Mouse (Mus musculus) midbrain, embryonic 15.5 days (tissue): ENCODE data around the gene Cpeb3. TPM values are rescaled to one million over a fixed set of nuclear protein-coding genes. Genes with fewer than 3 reads are reported as not detected.
A peak's percentile ranks its signal among the peaks of the same experiment; 100 is the strongest.

Source experiments
- ATAC-seq: fragments of 200-750 bp; cut with Nextera tagmentation; replicated peaks from 2 replicates; pipeline ENCODE4 v1.8.0; 2017; ENCODE audit warnings: moderate TSS enrichment
- H3K27ac ChIP-seq: fragments of 300-500 bp; sonication (generic); 2 replicates; pipeline ENCODE4 v1.5.1; 2015; ENCODE audit warnings: mild to moderate bottlenecking, inconsistent platforms
- H3K27me3 ChIP-seq: fragments of 300-500 bp; sonication (generic); replicated peaks from 2 replicates; pipeline ENCODE4 v1.6.1; 2015; ENCODE audit warnings: inconsistent platforms
- H3K36me3 ChIP-seq: fragments of 300-500 bp; sonication (generic); replicated peaks from 2 replicates; pipeline ENCODE4 v1.6.1; 2015; ENCODE audit warnings: inconsistent platforms
- H3K4me1 ChIP-seq: fragments of 300-500 bp; sonication (generic); 2 replicates; pipeline ENCODE4 v1.6.1; 2015; ENCODE audit warnings: inconsistent platforms
- H3K4me2 ChIP-seq: fragments of 300-500 bp; sonication (generic); 2 replicates; pipeline ENCODE4 v1.6.1; 2015; ENCODE audit warnings: inconsistent platforms, mild to moderate bottlenecking, moderate library complexity
- H3K4me3 ChIP-seq: fragments of 300-500 bp; sonication (generic); 2 replicates; pipeline ENCODE4 v1.5.1; 2015; ENCODE audit warnings: mild to moderate bottlenecking, inconsistent platforms
- H3K9ac ChIP-seq: fragments of 300-500 bp; sonication (generic); 2 replicates; pipeline ENCODE4 v1.6.1; 2015; ENCODE audit warnings: mild to moderate bottlenecking, inconsistent platforms
- H3K9me3 ChIP-seq: fragments of 300-500 bp; sonication (generic); 2 replicates; pipeline ENCODE4 v1.6.1; 2016; ENCODE audit warnings: inconsistent platforms
- WGBS: fragments of 180-500 bp; shearing (Covaris S2); methylation state at CpG from one replicate; pipeline ENCODE4 v1.1.7; 2015; ENCODE audit warnings: mixed read lengths; 5-methylcytosine and 5-hydroxymethylcytosine counted together
- polyA plus RNA-seq: library from polyadenylated mRNA; unstranded; fragments of >200 nt; fragmentation: Nextera tagmentation; extraction: Ambion mirVana; gene quantifications from 2 replicates; pipeline ENCODE4 v1.2.1, GENCODE M21; 2015

The Cpeb3 gene
- polyA plus RNA-seq, result 14.1 and 15.1 TPM in 2 replicates

- no peak for ATAC-seq
- Histone ChIP-seq H3K4me2 (peak within 1 kb of the TSS; percentile 84), H3K4me3 (peak within 1 kb of the TSS; percentile 91), H3K36me3 (peaks cover 8% of the 10 kb centered on the region), H3K4me1 (peaks cover 19% of the 10 kb centered on the region), H3K27ac (peak within 1 kb of the TSS; percentile 85), H3K9ac (peak within 1 kb of the TSS; percentile 96), H3K27me3 (no peaks in the 10 kb centered on the region), H3K9me3 (no peaks in the 10 kb centered on the region)
- 0% methylated on average over 15 of the region's 15 CpGs for WGBS
Observed at GRCm38 (mm10) chr19:37208176-37208755, at the start of gene Cpeb3. TSS of gene Cpeb3 (minus strand) at chr19:37208601.

GRCm38 (mm10) chr19:37255321-37255720, 46.9 kb upstream of the Cpeb3 start:
- Histone ChIP-seq H3K4me2 (no peak overlapping the region), H3K9me3 (no peaks in the 10 kb centered on the region), H3K36me3 (no peaks in the 10 kb centered on the region), H3K27me3 (no peaks in the 10 kb centered on the region), H3K27ac (no peak overlapping the region), H3K9ac (no peak overlapping the region), H3K4me3 (no peak overlapping the region), H3K4me1 (no peaks in the 10 kb centered on the region)
- no peak for ATAC-seq
- WGBS, result 91% methylated on average over 9 of the region's 9 CpGs

DNA sequence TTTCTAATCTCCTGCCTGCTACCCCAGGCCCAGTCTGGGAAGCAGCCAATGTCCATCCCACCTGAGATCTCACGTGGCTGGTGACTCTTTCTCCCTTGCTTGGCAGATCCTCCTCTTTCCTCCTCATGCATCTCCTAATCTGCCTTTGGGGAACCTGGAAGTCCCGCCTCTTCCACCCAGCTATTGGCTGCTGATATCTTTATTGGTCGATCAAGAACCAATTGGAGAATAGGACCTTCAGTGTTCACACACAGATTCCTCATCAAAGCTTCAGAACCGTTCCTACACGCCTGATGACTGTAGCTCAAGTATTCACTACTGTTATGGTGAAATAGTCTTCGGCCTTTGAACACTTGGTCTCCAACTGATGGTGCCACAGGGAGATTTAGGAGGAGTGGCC, 43.7 kb upstream of the Cpeb3 start:
- Histone ChIP-seq H3K4me3 (no peak overlapping the region), H3K36me3 (no peaks in the 10 kb centered on the region), H3K27ac (no peak overlapping the region), H3K4me1 (no peaks in the 10 kb centered on the region), H3K4me2 (no peak overlapping the region), H3K9me3 (no peaks in the 10 kb centered on the region), H3K27me3 (no peaks in the 10 kb centered on the region), H3K9ac (no peak overlapping the region)
- no peak for ATAC-seq
- WGBS, result 67% methylated on average over 6 of the region's 6 CpGs

- no peaks in the 10 kb centered on the region for H3K36me3 ChIP-seq
- no peak overlapping the region for H3K27ac ChIP-seq
- no peaks in the 10 kb centered on the region for H3K27me3 ChIP-seq
- ATAC-seq, result no peak
- no peak overlapping the region for H3K9ac ChIP-seq
- H3K4me2 ChIP-seq, result no peak overlapping the region
- no peak overlapping the region for H3K4me3 ChIP-seq
- H3K4me1 ChIP-seq, result no peaks in the 10 kb centered on the region
- WGBS, result 88% methylated on average over 3 of the region's 3 CpGs
- H3K9me3 ChIP-seq, result no peaks in the 10 kb centered on the region
Observed at GRCm38 (mm10) chr19:37248199-37248598, 39.8 kb upstream of the Cpeb3 start.

- Histone ChIP-seq H3K27me3 (no peaks in the 10 kb centered on the region), H3K4me1 (no peaks in the 10 kb centered on the region), H3K36me3 (no peaks in the 10 kb centered on the region), H3K4me3 (no peak overlapping the region), H3K9me3 (no peaks in the 10 kb centered on the region), H3K27ac (no peak overlapping the region), H3K4me2 (no peak overlapping the region), H3K9ac (no peak overlapping the region)
- 48% methylated on average over 3 of the region's 3 CpGs for WGBS
- ATAC-seq, result no peak
Observed at GRCm38 (mm10) chr19:37246859-37247258, 38.5 kb upstream of the Cpeb3 start.

GRCm38 (mm10) chr19:37242707-37243106, 34.3 kb upstream of the Cpeb3 start:
- H3K4me3 ChIP-seq, result no peak overlapping the region
- H3K4me2 ChIP-seq, result no peak overlapping the region
- H3K9ac ChIP-seq, result no peak overlapping the region
- no peaks in the 10 kb centered on the region for H3K36me3 ChIP-seq
- WGBS, result 52% methylated on average over 2 of the region's 2 CpGs
- no peaks in the 10 kb centered on the region for H3K9me3 ChIP-seq
- ATAC-seq, result no peak
- no peaks in the 10 kb centered on the region for H3K27me3 ChIP-seq
- peaks cover 13% of the 10 kb centered on the region for H3K4me1 ChIP-seq
- no peak overlapping the region for H3K27ac ChIP-seq

DNA sequence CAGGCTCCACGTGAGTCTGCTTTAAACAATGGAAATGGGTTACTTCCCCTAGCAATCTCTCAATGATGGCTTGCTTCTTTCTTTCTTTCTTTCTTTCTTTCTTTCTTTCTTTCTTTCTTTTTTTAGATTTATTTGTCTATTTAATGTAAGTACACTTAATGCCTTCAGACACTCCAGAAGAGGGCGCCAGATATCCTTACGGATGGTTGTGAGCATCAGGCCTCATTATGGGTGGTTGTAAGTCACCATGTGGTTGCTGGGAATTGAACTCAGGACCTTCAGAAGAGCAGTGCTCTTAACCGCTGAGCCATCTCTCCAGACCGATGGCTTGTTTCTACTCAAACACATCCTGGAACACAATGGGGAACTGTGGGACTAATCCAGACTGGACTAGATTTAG, 32.8 kb upstream of the Cpeb3 start:
- no peak for ATAC-seq
- H3K4me2 ChIP-seq, result no peak overlapping the region
- H3K4me3 ChIP-seq, result no peak overlapping the region
- peaks cover 13% of the 10 kb centered on the region for H3K4me1 ChIP-seq
- WGBS, result 69% methylated on average over 5 of the region's 5 CpGs
- H3K27ac ChIP-seq, result no peak overlapping the region
- H3K27me3 ChIP-seq, result no peaks in the 10 kb centered on the region
- no peak overlapping the region for H3K9ac ChIP-seq
- no peaks in the 10 kb centered on the region for H3K36me3 ChIP-seq
- H3K9me3 ChIP-seq, result no peaks in the 10 kb centered on the region

- no peak for ATAC-seq
- WGBS, result 35% methylated on average over 4 of the region's 4 CpGs
Observed at GRCm38 (mm10) chr19:37239096-37239495, 30.7 kb upstream of the Cpeb3 start.

DNA sequence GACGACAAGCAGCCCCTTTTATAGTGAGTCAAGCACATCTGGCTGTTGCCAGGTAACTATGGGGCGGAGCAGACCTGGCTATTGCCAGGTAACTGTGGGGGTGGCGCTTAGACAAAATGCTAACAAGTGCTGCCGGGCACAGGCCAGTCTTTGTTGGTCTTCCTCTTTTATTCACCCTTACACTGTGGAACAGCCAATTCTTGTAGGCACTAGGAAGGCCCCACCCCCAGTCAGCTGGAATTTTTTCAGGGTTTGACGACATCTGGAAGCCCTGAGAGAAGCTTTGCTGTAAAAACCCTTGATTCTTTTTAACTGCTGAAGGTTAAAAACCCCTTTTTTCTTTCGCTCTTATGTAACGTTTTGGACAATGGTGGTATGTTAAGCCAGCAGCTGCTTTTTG, 30.2 kb upstream of the Cpeb3 start:
- no peak overlapping the region for H3K4me3 ChIP-seq
- WGBS, result 10% methylated on average over 7 of the region's 7 CpGs
- H3K27ac ChIP-seq, result no peak overlapping the region
- peaks cover 6% of the 10 kb centered on the region for H3K27me3 ChIP-seq
- no peaks in the 10 kb centered on the region for H3K9me3 ChIP-seq
- ATAC-seq, result peak; percentile 80
- peaks cover 21% of the 10 kb centered on the region for H3K4me1 ChIP-seq
- peak overlapping the region; percentile 35 for H3K4me2 ChIP-seq
- no peak overlapping the region for H3K9ac ChIP-seq
- no peaks in the 10 kb centered on the region for H3K36me3 ChIP-seq

More at GRCm38 (mm10) chr19:37239096-37239495, 30.7 kb upstream of the Cpeb3 start:
- H3K27me3 ChIP-seq, result peaks cover 6% of the 10 kb centered on the region
- H3K27ac ChIP-seq, result no peak overlapping the region
- no peak overlapping the region for H3K4me3 ChIP-seq
- no peaks in the 10 kb centered on the region for H3K36me3 ChIP-seq
- H3K9ac ChIP-seq, result no peak overlapping the region
- peaks cover 17% of the 10 kb centered on the region for H3K4me1 ChIP-seq
- H3K9me3 ChIP-seq, result no peaks in the 10 kb centered on the region
- peak overlapping the region; percentile 35; the same call in 1 of the 2 replicates for H3K4me2 ChIP-seq

DNA sequence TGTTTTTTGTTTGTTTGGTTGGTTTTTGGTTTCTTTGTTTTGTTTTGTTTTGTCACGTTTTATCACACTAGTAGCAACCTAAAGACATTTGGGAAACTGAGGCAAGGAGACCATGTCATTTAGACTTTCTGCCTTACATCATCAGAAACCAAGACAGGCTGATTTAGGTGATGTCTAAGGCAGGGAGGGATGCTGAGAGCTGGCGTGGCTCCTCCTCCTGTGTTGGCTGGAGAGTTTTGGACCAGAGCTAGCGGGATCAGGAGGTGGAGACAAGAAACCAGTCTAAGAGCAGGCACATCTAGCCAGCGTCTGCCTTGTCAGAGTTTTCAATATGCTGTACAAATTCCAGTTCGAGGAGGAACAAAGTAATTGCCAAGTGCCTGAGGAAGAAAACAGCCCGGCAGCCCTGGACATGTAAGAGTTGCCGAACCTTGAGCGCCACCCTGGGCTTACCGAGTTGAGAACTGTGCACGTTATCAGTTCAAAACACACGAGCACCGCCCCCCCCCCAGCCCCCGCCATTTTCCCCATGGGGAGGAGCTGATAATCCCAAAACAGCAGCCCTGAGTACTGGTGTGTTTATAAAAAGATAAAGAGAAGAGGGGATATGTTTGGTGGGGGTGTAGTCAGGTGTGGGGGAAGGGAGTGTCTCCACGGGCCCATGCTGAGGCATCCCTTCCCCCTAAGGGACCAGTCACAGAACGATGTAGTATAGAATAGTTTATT, 29.5 kb upstream of the Cpeb3 start:
- WGBS, result 9% methylated on average over 15 of the region's 15 CpGs
- peak; percentile 21 for ATAC-seq

DNA sequence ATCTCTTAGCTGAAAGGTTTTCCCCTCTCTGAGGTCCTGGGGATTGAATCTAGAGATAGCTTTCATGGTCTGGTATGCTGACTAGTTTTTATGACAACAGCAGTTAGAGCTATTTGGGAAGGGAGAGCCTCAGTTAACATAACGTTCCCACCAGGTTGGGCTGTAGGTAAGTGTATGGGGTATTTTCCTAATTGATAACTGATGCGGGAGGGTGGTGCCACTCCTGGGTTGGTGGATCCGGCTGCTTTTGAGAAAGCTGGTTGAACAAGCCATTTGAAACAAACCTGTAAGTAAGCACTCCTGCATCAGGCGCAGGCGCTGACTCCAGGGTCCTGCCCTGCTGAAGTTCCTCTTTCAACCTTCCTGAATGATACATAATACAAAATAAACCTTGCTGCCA, 28.9 kb upstream of the Cpeb3 start:
- Histone ChIP-seq H3K4me1 (peaks cover 24% of the 10 kb centered on the region), H3K4me2 (no peak overlapping the region), H3K27ac (no peak overlapping the region), H3K27me3 (peaks cover 6% of the 10 kb centered on the region), H3K9me3 (no peaks in the 10 kb centered on the region), H3K36me3 (no peaks in the 10 kb centered on the region), H3K9ac (no peak overlapping the region), H3K4me3 (no peak overlapping the region)
- no peak for ATAC-seq
- 65% methylated on average over 5 of the region's 5 CpGs for WGBS

More for the DNA sequence above, 29.5 kb upstream of the Cpeb3 start:
- Histone ChIP-seq H3K4me3 (peak overlapping the region; percentile 6; the same call in 1 of the 2 replicates), H3K27ac (no peak overlapping the region), H3K36me3 (no peaks in the 10 kb centered on the region), H3K27me3 (peaks cover 6% of the 10 kb centered on the region), H3K9ac (no peak overlapping the region), H3K4me1 (peaks cover 24% of the 10 kb centered on the region), H3K4me2 (peak overlapping the region; percentile 35), H3K9me3 (no peaks in the 10 kb centered on the region)

DNA sequence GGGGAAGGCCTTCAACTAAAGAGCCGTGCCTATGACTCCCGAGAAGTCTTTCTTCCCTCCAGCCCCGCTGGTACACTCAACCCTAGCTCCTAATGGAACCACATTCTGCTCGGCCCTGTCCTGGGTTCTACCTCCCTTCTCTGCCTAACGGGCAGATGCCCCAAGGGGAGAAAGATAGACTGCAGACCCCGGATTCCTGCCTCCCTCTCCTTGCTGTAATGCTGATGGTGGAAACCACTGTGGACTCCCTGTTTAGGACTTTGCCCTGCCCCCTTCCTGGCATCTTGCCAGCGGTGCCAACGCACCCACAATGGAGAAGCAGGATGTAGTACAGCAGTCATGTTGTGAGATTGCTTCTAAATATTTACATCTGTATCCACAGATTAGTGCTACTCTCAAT, 27.4 kb upstream of the Cpeb3 start:
- Histone ChIP-seq H3K9me3 (no peaks in the 10 kb centered on the region), H3K36me3 (no peaks in the 10 kb centered on the region), H3K4me1 (peaks cover 24% of the 10 kb centered on the region), H3K9ac (no peak overlapping the region), H3K4me2 (no peak overlapping the region), H3K4me3 (no peak overlapping the region), H3K27me3 (peaks cover 6% of the 10 kb centered on the region), H3K27ac (no peak overlapping the region)
- ATAC-seq, result no peak
- 53% methylated on average over 8 of the region's 8 CpGs for WGBS
